Mouse (Mus musculus): Measurements from ENCODE around the gene Grasp.
A peak's percentile ranks its signal among the peaks of the same experiment; 100 is the strongest.

Gene Grasp

GRCm38 (mm10) chr15:101194951-101195823 is 28.8 kb upstream of the Grasp start:
- ATAC-seq (ENCODE audit: low TSS enrichment): no peak

DNA sequence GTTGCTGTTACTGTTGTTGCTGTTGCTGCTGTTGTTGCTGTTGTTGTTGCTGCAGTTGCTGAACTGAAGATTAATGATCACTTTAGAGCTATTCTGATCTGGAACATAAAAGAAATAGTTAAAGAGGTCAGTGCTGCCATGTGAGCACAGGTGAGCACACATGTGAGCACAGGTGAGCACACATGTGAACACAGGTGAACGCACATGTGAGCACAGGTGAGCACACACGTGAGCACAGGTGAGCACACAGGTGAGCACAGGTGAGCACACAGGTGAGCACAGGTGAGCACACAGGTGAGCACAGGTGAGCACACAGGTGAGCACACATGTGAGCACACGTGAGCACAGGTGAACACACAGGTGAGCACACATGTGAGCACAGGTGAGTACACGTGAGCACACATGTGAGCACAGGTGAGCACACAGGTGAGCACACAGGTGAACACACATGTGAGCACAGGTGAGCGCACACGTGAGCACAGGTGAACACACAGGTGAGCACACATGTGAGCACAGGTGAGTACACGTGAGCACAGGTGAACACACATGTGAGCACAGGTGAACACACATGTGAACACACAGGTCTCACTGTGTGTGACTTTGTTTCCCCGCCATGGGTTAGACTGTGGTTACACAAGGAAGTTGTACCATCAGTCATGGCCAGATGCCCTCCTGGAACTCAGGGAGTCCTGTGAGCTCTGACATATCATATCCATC is 27.8 kb upstream of the Grasp start:
- ATAC-seq (ENCODE audit: low TSS enrichment): no peak

- ATAC-seq (ENCODE audit: low TSS enrichment): no peak
Measured at GRCm38 (mm10) chr15:101196961-101197360, 27.0 kb upstream of the Grasp start.

DNA sequence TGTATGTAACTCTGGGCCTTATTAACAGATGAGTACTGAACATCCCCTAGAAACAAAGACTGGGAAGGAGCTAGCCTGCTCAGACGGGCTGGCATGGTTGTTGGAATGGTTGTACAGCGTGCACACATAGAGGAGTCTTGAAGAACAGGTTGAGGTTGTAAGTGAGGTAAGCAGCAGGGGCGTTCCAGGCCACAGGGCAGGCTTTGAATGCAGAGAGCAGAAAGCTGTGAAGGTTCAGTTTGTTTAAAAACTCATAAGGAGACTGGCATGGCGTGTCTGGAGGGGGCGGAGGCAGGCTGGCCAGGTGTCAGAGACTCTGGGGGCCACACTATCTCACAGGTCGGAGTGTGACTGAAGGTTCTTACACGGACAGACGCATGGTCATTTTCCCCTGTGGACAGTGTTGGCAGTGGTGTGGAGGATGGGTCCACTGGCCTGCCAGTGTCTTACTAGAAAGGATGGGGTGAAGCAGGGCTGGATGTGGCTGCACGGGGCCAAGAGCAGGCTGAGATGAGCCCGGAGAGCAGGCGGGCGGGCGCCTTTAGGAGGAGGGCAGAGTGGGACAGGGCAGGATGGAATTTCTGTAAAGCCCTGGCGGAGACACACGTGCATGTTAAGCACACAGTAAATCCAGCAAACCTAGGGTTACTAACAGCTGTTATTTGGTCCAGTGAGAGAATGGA is 26.4 kb upstream of the Grasp start:
- no peak; the same call in 1 of the 2 replicates for ATAC-seq (ENCODE audit: low TSS enrichment)

- ATAC-seq (ENCODE audit: low TSS enrichment): peak; percentile 87
Measured at GRCm38 (mm10) chr15:101198218-101198617, 25.8 kb upstream of the Grasp start.

DNA sequence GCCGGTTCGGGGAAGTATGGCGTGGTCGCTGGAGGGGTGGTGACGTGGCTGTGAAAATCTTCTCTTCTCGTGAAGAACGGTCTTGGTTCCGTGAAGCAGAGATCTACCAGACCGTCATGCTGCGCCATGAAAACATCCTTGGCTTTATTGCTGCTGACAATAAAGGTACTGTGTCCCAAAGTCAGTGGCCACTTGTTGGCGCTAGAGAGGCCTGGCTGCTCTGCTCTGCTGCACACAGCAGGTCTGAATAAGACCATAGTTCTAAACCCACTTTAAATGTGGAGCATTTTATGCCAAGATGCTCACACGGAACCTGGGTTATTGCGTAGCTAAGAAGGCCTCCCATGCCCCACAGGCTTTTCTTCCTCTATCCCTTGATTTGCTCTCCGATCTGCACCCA is 25.1 kb upstream of the Grasp start:
- no peak for ATAC-seq (ENCODE audit: low TSS enrichment)

GRCm38 (mm10) chr15:101200777-101201295 is 23.2 kb upstream of the Grasp start:
- ATAC-seq (ENCODE audit: low TSS enrichment): no peak

GRCm38 (mm10) chr15:101201414-101201813 is 22.6 kb upstream of the Grasp start:
- no peak for ATAC-seq (ENCODE audit: low TSS enrichment)

DNA sequence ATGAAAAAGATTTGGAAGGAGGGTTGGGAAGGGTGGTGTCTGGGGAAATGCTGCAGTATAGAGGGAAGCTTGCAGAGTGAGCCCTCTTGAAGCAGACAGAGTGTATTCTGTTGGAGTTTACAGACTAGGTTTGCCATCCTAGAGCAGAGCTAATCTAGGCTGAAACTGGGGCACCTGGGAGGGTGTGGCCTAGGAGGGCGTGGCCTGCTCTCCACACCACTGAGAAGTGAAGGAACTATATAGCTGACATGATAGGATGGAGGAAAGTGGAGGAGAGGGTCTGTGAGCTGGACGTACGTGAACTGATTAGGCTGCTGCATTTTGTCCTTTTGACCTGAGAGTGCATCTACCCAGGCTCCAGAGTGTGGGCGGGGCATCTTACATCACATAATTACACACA is 20.3 kb upstream of the Grasp start:
- no peak for ATAC-seq (ENCODE audit: low TSS enrichment)

DNA sequence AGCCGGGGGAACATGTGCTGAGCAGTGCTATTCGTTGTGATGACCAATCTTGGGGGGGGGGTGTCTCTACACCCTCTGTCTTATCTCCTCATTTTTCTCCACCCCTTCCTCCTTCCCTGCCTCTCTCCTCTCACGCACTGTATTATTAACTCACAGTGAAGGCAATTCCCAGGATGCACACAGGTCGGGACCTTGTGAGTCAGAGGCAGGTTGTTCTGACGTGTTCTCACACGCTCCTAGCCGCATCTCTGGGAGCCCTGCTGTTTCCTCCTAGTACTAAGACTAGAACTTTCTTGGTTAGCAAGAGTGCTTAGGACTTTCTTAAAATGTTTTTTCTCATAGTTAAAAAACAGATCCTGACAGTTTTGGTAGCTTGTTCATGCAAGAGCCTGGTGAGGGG is 19.2 kb upstream of the Grasp start:
- no peak for ATAC-seq (ENCODE audit: low TSS enrichment)

DNA sequence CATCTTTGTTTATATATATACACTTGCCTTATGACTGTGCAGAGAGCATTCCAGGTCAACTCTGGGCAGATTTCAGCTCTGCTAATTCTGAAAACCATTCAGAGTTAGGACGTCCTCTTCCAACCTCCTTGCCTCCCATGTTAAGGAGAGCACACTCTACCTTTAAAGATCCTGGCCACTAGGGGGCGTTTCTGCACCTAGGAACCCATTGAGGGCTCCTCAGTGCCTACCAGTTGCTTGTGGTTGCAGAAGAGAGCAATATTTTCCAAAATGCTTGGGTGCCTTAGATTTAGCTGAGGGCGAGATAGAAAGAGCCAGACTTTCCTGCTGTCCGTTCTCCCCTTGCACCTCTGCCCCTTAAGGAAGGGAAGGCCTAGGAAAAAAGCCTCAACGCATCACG is 13.8 kb upstream of the Grasp start:
- peak; percentile 68 for ATAC-seq (ENCODE audit: low TSS enrichment)

GRCm38 (mm10) chr15:101210998-101211613 is 12.9 kb upstream of the Grasp start:
- no peak for ATAC-seq (ENCODE audit: low TSS enrichment)

DNA sequence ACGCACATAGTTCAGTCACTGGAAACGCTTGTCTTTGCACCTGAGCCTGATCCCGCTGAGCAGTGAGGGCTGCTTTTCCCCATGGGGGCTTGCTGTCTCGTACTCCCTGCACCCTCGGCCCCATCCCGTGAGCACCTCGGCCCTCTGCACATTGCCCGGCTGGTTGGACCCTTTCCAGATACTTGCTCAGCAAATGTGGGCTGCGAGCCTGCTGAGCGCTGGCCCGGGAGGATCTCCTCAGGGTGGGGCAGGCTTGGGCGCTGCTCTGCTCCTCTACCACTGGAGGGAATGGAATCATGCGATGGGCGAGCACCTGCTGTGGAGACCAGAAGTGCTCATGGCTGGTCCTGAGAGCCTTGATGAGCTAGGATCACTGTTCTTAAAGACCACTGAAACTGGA is 11.6 kb upstream of the Grasp start:
- peak; percentile 36; the same call in 1 of the 2 replicates for ATAC-seq (ENCODE audit: low TSS enrichment)

DNA sequence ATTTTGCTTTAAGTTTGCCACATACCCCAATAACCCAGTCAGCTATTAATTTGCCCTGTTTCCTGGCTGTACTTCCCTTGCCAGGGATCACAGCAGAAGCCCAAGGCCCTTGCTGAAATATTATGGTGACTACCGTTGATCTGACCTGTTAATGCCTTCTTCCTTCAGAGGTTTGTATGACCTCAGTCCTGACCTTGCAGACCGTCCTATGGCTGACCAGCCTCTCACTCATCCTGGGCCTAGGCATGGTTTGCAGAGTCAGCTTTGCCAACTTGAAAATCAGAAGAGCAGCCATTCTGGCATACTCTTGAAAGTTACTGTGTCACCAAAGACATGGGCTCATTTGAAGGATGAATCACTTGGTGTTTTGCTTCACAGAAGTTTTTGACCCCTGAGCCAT is 8.9 kb upstream of the Grasp start:
- ATAC-seq (ENCODE audit: low TSS enrichment): no peak

DNA sequence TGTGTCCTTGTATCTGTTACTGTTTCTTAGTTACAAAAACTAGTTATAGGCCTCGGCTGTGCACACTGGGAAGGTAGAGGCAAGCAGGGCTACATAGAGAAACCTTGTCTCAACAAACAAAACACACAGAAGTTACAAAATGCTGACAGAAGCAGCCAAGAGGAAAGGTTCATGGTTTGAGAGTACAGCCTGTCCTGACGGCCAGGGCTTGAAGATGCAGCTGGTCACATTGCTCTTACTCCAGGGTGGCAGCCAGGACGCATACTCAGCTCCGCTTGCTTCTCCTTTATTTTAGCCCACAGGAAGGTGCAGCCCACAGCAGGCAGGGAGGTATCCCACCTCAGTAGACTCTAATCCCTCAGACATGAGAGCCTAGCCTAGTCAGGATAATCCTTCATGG is 8.0 kb upstream of the Grasp start:
- no peak for ATAC-seq (ENCODE audit: low TSS enrichment)

DNA sequence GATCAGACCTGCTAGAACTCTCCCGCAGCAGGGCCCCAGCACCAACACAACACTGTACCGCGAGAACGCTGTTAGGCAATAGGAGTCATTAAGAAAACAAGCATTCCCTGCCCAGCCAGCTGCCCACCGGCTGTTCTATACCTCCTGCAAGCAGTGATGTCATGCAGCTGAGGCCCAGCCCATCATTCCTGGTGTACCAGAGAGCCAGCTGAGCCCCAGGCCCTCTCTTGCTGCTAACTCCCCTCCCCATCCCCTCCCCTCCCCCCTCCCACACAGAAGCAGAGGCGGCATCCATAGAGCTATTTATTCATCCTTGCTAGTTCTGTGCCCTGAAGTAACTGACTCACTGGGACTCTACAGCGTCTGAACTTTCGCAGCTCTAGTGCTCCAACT is 3.1 kb upstream of the Grasp start:
- ATAC-seq (ENCODE audit: low TSS enrichment): no peak

DNA sequence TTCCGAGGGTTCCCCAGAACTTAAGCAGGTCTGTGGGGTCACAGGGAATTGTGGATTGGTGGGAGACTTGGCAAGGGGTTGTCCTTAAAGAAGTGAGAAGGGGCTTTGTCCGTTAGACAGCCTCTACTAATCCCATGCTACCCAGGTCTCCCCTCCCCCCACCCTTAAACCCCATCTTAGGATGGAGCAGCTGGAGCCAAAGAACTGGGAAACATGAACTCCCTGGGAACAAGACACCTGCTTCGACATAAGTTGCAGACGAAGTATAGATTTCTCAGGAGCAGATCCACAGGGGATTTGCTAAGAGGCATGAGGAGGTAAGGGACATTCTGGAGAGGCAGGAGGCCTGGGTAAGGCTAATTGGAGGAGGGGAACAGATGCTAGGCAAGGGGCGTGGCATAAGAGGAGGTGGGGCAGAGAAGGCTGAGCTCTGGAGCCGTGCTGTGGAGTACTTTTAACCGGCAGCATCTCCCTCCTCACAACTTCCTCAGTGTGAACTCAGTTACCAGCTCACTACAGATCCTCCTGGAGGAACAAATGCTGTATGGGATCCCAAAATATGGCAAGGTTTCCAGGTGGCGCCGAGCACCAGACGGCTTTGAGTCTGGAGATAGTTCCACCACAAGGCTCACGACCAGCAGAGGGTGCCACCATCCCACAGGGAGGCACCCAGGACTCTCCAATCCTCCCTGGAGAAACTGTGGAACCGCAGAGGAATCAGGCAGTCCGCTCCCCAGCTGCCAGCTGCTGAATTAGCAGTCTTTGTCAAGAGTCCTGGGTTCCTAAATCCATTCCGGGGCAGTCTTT is 2.5 kb upstream of the Grasp start:
- peak; percentile 73 for ATAC-seq (ENCODE audit: low TSS enrichment)

- peak; percentile 8; the same call in 1 of the 2 replicates for ATAC-seq (ENCODE audit: low TSS enrichment)
Measured at GRCm38 (mm10) chr15:101222897-101223482, 998 bp upstream of the Grasp start.

DNA sequence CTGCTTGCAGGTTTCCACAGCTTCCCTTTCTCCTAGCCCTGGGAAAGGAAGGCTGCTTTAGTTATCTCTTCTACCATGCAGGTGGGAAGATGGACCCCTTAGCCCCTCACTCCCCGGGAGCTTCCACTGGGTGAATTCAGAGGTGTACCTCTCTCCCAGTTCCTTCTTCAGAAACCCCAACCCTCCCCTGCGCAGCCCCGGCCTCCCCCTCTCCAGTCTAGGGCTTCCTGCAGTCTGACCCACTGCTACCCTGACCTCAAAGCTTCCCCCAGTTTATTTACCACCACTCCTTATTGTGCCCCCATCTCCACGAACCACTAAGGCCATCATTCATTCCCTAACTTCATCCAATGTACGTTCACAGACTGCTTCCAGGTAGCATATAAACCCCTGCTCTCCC is 392 bp upstream of the Grasp start:
- no peak for ATAC-seq (ENCODE audit: low TSS enrichment)

DNA sequence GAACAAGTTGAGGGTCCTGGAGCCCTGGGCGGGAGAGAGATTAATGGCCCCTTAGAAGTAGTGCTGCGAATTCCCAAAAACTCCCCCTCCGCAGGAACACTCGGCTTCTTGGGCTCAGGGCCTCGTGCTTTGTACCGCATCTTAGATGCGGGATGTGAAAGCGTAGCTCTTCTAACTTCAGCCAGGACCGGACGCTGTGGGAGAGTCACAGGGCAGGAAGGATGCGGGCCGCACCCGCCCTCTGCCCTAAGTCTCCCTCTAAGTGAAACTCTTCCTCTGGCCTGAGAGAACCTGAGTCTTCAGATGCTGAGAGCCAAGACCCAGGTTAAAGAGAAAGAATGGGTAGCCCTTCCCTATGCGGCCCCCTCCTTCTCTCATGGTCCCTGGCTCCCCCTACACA is 989 bp downstream of the Grasp start:
- no peak for ATAC-seq (ENCODE audit: low TSS enrichment)

- ATAC-seq (ENCODE audit: low TSS enrichment): no peak
Measured at GRCm38 (mm10) chr15:101227971-101228370, 4.0 kb downstream of the Grasp start.

Measured in frontal cortex, adult (tissue).